Mouse (Mus musculus): Measurements from ENCODE around the gene Cd209c.

Cd209c gene

DNA sequence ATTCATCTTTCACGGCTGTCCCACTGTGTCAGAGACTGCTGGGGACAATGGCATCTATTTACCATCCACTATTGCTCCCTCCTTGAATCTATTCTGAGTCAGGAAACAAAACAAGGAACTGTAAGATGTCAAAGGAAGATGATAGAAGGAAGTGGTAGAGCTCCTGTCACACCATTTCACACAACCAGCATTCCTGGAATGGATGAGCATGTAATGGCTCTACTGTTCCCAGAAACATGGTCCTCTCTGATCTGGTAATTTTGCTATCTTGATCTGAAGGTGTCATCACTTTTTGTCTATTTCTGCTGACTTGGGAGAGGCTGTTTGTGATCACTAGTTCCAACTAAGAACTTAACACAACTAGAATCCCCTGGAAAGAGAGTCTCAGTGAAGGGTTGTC, at the start of gene Cd209c:
Gene Cd209c, minus strand, starts transcription at position 101 of the 400 bp plus-strand sequence.
- no peak for DNase-seq

DNA sequence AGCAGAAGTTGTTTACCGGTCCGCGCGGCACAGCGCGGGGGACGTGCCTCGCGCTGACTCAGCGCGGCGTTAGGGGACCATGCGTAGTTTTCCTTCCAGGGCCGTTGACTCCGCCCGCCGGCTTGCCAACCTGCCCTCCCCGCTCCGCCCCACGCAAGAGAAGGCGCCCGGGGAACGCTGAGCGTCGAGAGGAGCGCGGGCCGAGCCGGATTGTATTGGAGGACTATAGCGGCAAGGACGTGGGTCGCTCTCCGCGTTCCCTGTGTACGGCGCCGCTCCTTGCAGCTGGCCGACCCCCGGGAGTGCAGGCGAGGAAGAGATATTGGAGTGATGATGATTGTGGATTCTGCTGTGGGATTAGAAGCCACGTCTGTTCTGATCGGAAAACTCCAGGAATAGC, 39.7 kb upstream of the Cd209c start:
- DNase-seq = no peak

GRCm38 (mm10) chr8:3956037-3956436, 1.5 kb upstream of the Cd209c start:
- DNase-seq = peak; percentile 49

GRCm38 (mm10) chr8:3940023-3940422, 14.5 kb downstream of the Cd209c start:
- no peak for DNase-seq

DNA sequence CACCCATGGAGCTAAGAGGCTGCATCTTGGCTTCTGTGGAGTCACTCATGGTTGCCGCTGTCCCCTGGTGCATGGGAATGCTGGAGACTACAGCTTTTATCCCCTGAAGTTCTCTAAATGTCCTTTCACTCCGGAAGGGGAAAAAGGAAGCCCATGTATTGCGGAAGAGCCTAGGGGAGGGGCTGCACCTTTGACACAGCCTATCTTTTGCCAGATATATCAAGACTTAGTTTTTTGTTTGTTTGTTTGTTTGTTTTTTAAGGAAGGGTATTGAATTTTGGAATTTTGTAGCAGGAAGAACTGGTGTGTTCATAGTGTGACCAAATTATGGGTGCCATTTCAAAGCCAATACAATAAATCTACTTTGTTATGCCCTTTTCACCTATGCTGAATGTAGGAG, 27.8 kb downstream of the Cd209c start, which contains the start of gene Cd209b:
Gene Cd209b, minus strand, starts transcription at position 101 of the 400 bp plus-strand sequence.
- no peak for DNase-seq
